Mouse (Mus musculus): ENCODE measurements around the gene Vmn1r148.
"Not testable (repeated sequence)": the region's sequence is repeated elsewhere in the genome, so short reads cannot be mapped to it uniquely, and the experiment has no call there.

Gene Vmn1r148

GRCm38 (mm10) chr7:22413283-22413682 lies at the start of gene Vmn1r148:
Vmn1r148 (plus strand) TSS chr7:22413583.
- DNase-seq (ENCODE audit: low spot score in 2 of 2) = not testable (repeated sequence)

DNA sequence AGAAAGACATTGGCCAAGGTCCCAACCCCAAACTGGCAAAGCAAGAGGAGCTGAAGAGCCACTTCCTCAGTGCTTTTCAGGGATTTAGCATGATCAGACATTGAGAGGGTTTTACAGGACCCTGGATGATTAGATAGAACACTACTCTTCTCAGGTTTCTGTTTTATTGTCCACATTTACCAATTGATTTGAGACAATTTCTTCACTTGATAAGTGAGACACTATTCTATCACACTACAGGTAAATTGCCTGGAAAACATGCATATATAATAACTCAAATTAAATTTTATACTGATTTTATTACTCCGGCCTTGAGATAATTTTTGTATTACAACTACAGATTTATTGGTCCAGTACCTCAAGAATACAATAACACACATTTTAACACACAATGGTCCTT lies 42.4 kb upstream of the Vmn1r148 start, which contains the start of gene Gm8660:
Gm8660 (minus strand) TSS at position 101 of the 400 bp plus-strand sequence.
- not testable (repeated sequence) for DNase-seq (ENCODE audit: low spot score in 2 of 2)

DNA sequence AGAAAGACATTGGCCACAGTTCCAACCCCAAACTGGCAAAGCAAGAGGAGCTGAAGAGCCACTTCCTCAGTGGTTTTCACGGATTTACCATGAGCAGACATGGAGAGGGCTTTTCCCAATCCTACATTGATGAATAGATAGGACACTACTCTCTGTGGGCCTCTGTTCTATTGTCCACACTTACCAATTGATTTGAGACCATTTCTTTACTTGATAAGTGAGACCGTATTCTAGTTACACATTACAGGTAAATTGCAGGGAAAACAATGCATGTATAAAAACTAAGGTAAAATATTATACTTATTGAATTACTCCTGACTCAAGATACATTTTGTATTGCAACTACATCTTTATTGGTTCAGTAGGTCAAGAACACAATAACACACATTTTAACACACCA lies 24.7 kb downstream of the Vmn1r148 start, which contains the start of gene Vmn1r149:
Vmn1r149 (minus strand) TSS at position 101 of the 400 bp plus-strand sequence.
- not testable (repeated sequence) for DNase-seq (ENCODE audit: low spot score in 2 of 2)

DNA sequence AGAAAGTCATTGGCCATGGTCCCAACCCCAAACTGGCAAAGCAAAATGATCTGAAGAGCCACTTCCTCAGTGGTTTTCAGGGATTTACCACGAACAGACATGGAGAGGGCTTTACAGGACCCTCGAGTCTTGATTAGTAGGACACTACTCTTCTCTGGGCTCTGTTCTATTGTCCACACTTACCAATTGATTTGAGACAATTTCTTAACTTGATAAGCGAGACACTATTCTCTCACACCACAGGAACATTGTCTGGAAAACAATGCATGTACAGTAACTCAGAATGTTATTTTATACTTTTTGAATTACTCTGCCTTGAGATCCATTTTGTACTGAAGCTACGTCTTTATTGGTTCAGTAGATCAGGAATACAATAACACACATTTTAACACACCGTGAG lies 50.6 kb downstream of the Vmn1r148 start, which contains the start of gene Gm10665:
Gm10665 (minus strand) TSS at position 101 of the 400 bp plus-strand sequence.
- not testable (repeated sequence) for DNase-seq (ENCODE audit: low spot score in 2 of 2)
